Mouse (Mus musculus): ENCODE measurements around the gene Tspan3. TPM values are rescaled to one million over a fixed set of nuclear protein-coding genes. Genes with fewer than 3 reads are reported as not detected.

The Tspan3 gene
- polyA plus RNA-seq, 1 experiment from 2014 or later: 404 TPM

DNA sequence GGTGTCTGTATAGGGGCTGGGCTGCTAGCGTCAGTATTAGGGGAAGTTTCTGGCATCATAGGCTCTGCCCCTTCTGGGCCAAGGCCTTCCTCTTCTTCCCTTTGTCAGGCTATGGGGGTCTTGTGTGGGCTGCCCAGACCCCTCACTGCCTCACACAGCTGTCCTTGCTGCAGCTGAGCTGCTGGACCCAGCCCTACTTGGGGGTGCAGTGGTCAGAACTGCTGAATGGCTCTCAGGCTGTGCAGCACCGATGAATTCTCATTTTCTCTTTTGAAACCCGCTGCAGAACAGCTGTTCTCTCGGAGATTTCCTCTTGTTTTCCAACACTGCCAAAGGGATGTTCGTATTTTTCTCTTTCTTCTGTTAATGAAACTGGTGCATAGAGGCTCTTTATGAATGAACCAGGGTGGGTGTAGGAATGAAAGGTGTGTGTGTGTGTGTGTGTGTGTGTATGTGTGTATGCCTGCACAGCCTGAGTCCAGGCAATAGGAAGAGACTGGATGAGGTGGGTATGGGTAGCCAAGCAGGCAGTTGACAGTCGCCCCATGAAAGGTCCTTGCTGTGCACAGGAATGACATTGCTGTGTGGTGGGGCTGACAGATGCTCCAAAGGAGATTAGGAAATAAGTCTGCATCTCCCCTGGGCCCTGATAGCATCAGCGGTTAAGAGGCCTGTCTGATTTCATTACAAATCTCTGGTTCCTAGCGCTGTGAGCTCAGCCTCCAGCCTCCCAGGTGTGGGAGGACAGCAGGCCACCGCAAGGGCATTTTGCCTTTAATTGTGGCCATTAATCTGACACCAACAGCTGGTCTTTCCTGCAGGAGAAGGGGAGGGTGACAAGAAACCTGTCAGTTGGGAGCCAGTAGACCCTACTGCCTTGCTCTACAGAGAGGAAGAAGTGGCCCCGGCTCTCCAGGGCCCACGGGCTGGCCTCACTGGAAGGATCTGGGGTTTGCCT, 26.5 kb upstream of the Tspan3 start:
- Histone ChIP-seq H3K27ac (no peak overlapping the region), H3K9me3 (no peaks in the 10 kb centered on the region), H3K9ac (no peak overlapping the region), H3K27me3 (replicated peaks) (no peaks in the 10 kb centered on the region; the same call in 1 of the 2 replicates), H3K4me1 (replicated peaks) (0 out of 2 replicates have a peak, but pooled peaks cover 4% of the 10 kb centered on the region), H3K36me3 (no peaks in the 10 kb centered on the region), H3K4me2 (replicated peaks) (no peak overlapping the region), H3K4me3 (replicated peaks) (no peak overlapping the region)
- WGBS: 54% methylated on average over 11 of the region's 11 CpGs
- ATAC-seq: no peak

DNA sequence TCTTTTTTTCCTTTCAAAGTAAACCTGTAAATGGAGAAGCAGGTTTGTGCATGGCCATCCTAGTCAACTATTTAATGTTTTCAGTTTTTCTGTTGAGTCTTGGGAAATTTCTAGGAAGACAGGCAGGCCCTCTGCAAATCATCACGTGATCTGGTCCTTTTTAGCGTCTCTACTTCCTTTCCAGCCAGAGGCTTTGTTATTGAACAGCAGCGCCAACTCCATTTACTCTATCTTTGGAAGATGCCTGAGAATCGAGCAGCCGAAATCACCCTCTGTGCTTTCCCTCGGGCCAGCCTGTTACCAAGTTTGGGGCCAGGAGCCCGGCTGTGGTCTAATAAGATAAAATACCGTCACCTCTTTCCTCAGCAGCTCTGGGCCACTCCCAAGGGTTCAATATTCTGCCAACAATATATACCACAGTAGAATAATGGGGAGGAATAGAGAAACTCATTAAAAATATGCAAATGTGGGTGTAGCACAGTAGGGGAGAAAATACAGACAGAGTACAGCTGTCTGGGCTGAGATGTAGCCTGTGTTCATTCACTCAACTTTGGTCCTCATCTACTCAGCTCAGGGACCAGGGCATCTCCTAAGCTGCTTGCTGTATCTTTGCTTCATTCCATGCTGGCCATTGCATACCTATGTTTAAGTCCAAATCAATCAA, 15.0 kb upstream of the Tspan3 start:
- Histone ChIP-seq H3K4me2 (replicated peaks) (no peak overlapping the region), H3K36me3 (no peaks in the 10 kb centered on the region), H3K9me3 (no peaks in the 10 kb centered on the region), H3K4me1 (replicated peaks) (0 out of 2 replicates have a peak, but pooled peaks cover 4% of the 10 kb centered on the region), H3K27ac (no peak overlapping the region), H3K27me3 (replicated peaks) (no peaks in the 10 kb centered on the region), H3K4me3 (replicated peaks) (no peak overlapping the region), H3K9ac (no peak overlapping the region)
- WGBS: 43% methylated on average over 8 of the region's 8 CpGs
- ATAC-seq: no peak

DNA sequence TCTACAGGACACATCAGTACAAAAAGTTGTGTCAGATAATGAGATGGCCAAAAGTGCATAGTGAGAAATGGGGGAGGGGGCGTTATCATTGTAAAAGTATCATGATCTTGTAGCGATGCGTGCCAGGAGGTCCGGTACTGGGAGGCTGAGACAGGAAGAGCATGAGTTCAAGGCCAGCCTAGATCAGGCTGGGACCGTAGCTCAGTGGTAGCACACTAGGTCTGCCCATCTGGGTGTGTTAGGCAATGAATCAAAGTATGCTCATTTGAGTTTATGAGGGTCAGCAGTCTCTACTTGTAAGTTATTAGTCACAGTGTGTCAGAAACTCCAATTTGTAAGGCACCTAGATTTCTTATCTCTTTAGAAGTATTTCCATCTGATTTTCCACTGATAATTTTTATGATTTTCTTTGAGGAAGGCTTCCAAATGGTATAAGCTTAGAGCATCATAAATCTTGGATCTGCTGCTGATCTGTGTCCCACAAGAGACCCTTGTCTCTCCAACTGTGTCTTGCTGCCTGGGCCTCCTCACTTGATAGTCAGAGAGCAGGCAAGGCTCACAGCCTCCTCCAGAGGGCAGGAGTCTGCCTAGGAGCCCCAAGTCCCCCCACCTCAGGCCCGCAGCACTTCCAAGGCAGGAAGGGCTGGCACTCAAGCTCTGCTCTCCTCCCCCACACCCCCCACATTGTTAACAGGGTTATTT, 14.3 kb upstream of the Tspan3 start:
- H3K4me2 ChIP-seq (replicated peaks): no peak overlapping the region
- 78% methylated on average over 6 of the region's 6 CpGs for WGBS
- H3K9ac ChIP-seq: no peak overlapping the region
- H3K27ac ChIP-seq: no peak overlapping the region
- peak; percentile 77 for ATAC-seq
- no peaks in the 10 kb centered on the region for H3K27me3 ChIP-seq (replicated peaks)
- H3K4me1 ChIP-seq (replicated peaks): 0 out of 2 replicates have a peak, but pooled peaks cover 4% of the 10 kb centered on the region
- no peaks in the 10 kb centered on the region for H3K9me3 ChIP-seq
- H3K36me3 ChIP-seq: no peaks in the 10 kb centered on the region
- no peak overlapping the region for H3K4me3 ChIP-seq (replicated peaks)

DNA sequence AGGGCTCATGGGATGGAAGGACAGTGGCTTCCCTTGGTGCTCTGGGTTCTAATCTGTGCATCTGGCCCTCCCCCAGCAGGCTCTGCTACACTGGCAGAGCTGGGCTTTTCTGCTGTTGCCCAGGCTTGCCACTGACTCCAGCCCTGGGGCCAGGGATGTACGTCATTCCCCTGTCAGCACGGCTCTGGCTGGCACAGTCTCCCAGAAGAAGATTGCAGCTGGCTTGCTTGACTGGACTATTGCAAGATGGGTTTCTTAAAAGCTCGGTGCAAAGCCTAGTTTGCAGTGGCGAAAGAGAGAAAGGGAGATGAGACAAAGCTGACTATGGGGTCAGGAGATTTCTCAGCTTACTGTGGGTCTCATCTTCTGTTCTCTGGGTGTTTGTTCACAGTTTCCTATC, 12.1 kb upstream of the Tspan3 start:
- Histone ChIP-seq H3K27me3 (replicated peaks) (no peaks in the 10 kb centered on the region), H3K36me3 (no peaks in the 10 kb centered on the region), H3K4me3 (replicated peaks) (no peak overlapping the region), H3K9me3 (no peaks in the 10 kb centered on the region), H3K9ac (no peak overlapping the region), H3K4me2 (replicated peaks) (no peak overlapping the region), H3K27ac (no peak overlapping the region), H3K4me1 (replicated peaks) (0 out of 2 replicates have a peak, but pooled peaks cover 4% of the 10 kb centered on the region)
- 73% methylated on average over 4 of the region's 4 CpGs for WGBS
- no peak for ATAC-seq

DNA sequence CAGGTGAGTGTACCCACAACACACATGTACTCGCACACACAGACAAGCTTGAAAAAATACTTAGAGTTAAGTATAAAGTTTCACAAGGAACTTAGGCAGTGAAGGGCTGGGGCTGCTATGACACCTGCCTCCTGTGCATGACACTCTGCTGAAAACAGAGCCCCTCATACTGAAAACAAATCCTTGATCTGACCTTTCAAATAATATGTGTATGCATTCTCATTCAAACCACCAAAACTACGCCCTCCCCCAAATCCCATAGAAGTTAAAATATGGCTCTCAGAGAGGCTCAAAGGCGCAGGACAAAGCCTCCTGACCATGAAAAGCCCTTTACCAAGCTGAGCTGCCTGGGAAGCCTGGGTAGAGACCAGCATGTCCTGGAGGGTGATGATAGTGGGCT, 10.0 kb upstream of the Tspan3 start:
- 93% methylated on average over 3 of the region's 3 CpGs for WGBS
- Histone ChIP-seq H3K27ac (no peak overlapping the region), H3K36me3 (no peaks in the 10 kb centered on the region), H3K9me3 (no peaks in the 10 kb centered on the region), H3K4me2 (replicated peaks) (no peak overlapping the region), H3K4me1 (replicated peaks) (0 out of 2 replicates have a peak, but pooled peaks cover 4% of the 10 kb centered on the region), H3K27me3 (replicated peaks) (no peaks in the 10 kb centered on the region), H3K4me3 (replicated peaks) (no peak overlapping the region), H3K9ac (no peak overlapping the region)
- ATAC-seq: no peak

DNA sequence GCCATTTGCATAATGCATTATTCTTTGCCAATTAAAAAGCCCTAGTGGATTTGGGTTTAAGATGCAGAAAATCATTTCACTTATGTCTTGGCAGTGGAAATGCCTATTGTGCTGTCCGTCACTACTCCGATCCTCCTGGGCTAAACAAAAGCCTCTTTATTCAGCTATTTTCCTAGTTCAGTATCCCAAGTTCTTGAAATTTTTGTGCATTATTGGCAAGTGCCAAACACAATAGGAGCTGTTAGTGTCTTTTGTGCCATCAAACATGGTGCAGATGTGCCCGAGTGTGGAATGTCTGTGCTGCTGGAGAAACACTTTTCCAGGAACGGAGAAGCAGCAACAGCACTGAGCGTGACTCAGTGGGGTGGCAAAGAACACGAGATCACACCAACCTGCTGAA, 2.4 kb upstream of the Tspan3 start:
- Histone ChIP-seq H3K27me3 (replicated peaks) (no peaks in the 10 kb centered on the region), H3K4me1 (replicated peaks) (no peaks in the 10 kb centered on the region), H3K9ac (no peak overlapping the region), H3K9me3 (no peaks in the 10 kb centered on the region), H3K27ac (no peak overlapping the region), H3K36me3 (no peaks in the 10 kb centered on the region), H3K4me3 (replicated peaks) (no peak overlapping the region), H3K4me2 (replicated peaks) (no peak overlapping the region)
- 78% methylated on average over 6 of the region's 6 CpGs for WGBS
- ATAC-seq: no peak

DNA sequence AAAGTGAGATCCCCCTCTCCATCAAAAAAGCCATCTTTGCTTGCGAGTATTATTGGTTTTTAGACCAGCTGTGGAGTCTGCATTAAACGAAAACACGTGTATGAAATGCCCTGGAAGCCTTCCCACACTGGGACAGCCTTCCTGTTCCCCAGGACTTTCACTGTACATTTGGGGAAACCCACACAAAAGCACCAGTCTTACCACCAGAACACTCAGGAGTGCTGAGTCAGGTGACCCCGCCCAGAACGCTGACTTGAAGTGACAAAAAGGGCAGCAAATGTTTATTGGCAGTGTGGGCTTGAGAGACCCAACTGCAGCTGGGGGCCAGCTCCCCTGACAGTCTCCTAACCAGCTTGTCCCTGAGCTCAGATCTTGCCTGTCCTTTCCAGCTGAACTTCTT, 884 bp upstream of the Tspan3 start:
- H3K4me2 ChIP-seq (replicated peaks): no peak overlapping the region
- H3K4me1 ChIP-seq (replicated peaks): no peaks in the 10 kb centered on the region; the same call in 1 of the 2 replicates
- H3K4me3 ChIP-seq (replicated peaks): no peak overlapping the region
- H3K27me3 ChIP-seq (replicated peaks): no peaks in the 10 kb centered on the region
- ATAC-seq: no peak
- no peak overlapping the region for H3K9ac ChIP-seq
- no peak overlapping the region for H3K27ac ChIP-seq
- H3K9me3 ChIP-seq: no peaks in the 10 kb centered on the region
- WGBS: 50% methylated on average over 5 of the region's 5 CpGs
- no peaks in the 10 kb centered on the region for H3K36me3 ChIP-seq

DNA sequence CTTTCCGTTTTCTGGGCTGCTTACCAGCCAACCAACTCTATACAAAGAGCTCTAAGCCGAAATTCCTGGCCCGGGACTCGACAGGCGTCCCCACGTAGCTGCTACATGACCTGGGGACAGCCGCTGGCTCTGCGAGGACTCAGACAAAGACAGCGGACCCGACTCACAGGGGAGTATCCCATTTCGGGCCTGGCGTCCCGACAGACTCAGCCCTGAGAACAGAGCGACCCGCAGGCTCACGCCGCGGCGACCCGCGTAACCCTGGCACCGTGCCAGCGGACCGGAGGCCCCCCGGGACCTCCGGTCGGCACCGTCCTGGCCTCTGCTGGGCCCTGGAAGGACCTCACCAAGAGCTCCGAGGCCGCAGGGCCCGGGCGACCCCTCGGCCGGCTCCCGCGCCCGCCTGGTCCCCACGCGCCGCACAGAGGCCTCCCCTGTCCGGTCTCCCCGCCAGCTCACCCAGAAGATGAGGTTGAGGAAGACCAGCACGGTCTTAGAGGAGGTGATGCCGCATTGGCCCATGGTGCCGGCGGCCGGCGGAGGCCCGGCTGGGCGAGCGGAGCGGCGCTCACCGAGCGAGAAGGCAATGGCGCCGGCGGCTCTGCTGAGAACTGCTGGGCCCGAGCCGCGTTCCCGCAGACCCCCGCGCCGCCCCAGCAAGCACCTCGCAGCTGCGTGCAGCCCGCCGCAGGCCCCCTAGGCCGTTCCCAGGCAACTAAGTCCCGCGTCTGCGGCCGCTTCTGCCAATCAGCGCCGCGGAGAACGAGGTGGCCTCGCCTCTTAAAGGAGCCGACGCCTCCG, 4.7 kb downstream of the Tspan3 start:
- peak overlapping the region; percentile 98 for H3K4me3 ChIP-seq (replicated peaks)
- no peaks in the 10 kb centered on the region for H3K27me3 ChIP-seq (replicated peaks)
- no peaks in the 10 kb centered on the region for H3K9me3 ChIP-seq
- ATAC-seq: peak; percentile 95
- H3K4me2 ChIP-seq (replicated peaks): peak overlapping the region; percentile 61
- peak overlapping the region; percentile 94 for H3K27ac ChIP-seq
- peaks cover 8% of the 10 kb centered on the region for H3K4me1 ChIP-seq (replicated peaks)
- no peaks in the 10 kb centered on the region for H3K36me3 ChIP-seq
- peak overlapping the region; percentile 99 for H3K9ac ChIP-seq
- under 1% methylated on average over 82 of the region's 82 CpGs for WGBS

DNA sequence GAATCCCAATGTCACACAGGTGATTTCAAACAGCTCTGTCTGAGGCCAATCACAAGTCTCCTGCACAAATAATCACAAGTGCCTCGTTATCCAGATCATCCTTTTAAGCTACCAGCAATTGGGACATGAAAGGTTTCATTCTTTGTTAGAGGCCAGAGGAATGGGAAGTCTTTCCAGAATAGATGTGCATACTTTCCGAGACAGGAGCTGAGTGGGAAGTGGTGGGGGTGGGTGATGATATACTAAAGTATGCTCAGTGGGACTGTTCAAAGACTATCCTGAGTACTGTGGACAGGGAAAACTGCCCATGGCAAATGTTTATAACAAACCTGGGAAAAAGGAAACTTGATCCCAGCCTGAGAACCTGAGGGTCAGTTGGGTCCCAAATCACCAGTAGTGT, 5.8 kb downstream of the Tspan3 start:
- 0 out of 2 replicates have a peak overlapping the region, but pooled peaks have one; percentile 28 for H3K9ac ChIP-seq
- WGBS: 7% methylated on average over 2 of the region's 2 CpGs
- ATAC-seq: no peak

DNA sequence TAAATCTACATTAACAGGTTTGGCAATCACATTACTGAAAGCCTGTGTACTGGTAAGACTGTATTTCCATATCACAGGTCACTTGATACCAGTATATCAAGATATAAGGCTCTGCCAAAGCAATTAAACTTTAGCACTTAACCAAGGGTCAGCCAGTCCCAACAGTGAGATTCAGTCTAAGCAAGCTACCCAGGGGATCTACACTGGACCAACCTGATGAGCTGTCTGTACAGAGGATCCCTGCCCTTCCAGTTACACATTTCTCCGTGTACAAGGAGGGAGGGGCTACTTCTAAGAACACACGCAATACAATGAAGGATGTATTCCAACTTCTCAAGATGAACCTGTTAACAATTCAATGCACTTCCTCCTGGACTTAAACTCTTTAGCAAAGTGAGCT, 7.2 kb downstream of the Tspan3 start:
- peaks cover 11% of the 10 kb centered on the region for H3K4me1 ChIP-seq (replicated peaks)
- no peak overlapping the region for H3K27ac ChIP-seq
- H3K27me3 ChIP-seq (replicated peaks): no peaks in the 10 kb centered on the region
- no peak overlapping the region for H3K4me3 ChIP-seq (replicated peaks)
- no peaks in the 10 kb centered on the region for H3K9me3 ChIP-seq
- 33% methylated on average over 2 of the region's 2 CpGs for WGBS
- no peaks in the 10 kb centered on the region for H3K36me3 ChIP-seq
- H3K9ac ChIP-seq: no peak overlapping the region
- no peak overlapping the region for H3K4me2 ChIP-seq (replicated peaks)
- ATAC-seq: peak; percentile 6; the same call in 1 of the 2 replicates

More for the DNA sequence above, 5.8 kb downstream of the Tspan3 start:
- Histone ChIP-seq H3K9me3 (no peaks in the 10 kb centered on the region), H3K4me1 (replicated peaks) (peaks cover 8% of the 10 kb centered on the region), H3K27me3 (replicated peaks) (no peaks in the 10 kb centered on the region), H3K36me3 (no peaks in the 10 kb centered on the region), H3K27ac (no peak overlapping the region), H3K4me3 (replicated peaks) (peak overlapping the region; percentile 98), H3K4me2 (replicated peaks) (peak overlapping the region; percentile 61)

DNA sequence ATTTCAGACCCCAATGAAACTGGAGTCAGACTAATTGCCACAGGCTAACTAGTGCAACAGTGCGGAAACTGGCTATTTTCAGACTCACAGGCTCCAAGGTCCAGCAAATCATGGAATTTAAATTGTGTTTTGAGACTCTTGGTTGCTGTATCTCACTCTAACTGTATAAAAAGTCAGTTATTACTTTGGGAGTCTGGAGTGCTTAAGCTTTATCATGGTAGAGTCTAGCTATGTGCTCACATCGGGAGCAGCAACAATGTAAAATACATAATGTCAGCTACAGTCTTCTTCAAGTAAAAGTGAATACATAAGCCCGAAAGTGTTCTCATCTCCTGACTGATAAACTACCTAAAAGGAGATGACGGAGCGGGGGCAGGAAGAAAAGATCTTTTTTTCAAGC, 10.7 kb downstream of the Tspan3 start:
- Histone ChIP-seq H3K9ac (no peak overlapping the region), H3K4me2 (replicated peaks) (no peak overlapping the region), H3K27me3 (replicated peaks) (no peaks in the 10 kb centered on the region), H3K9me3 (no peaks in the 10 kb centered on the region), H3K4me1 (replicated peaks) (peaks cover 14% of the 10 kb centered on the region), H3K36me3 (no peaks in the 10 kb centered on the region), H3K4me3 (replicated peaks) (no peak overlapping the region), H3K27ac (no peak overlapping the region)
- 89% methylated on average over 5 of the region's 5 CpGs for whole genome bisulfite sequencing
- no peak for ATAC-seq
